Mouse (Mus musculus) cerebellum, adult 2 months (tissue): ENCODE measurements around the gene Tmem260.

Source experiments
- CTCF ChIP-seq: fragments of 200-500 bp; IDR thresholded peaks from 2 replicates; pipeline ENCODE4 v1.5.1; 2011; ENCODE audit warnings: low read depth, mild to moderate bottlenecking, control low read depth, low read length, moderate library complexity, borderline replicate concordance; ENCODE audit not compliant: insufficient read depth
- POLR2A ChIP-seq: fragments of 200-500 bp; IDR thresholded peaks from 2 replicates; pipeline ENCODE4 v1.6.1; 2011; ENCODE audit warnings: low read length, control low read depth, borderline replicate concordance; ENCODE audit not compliant: insufficient read depth

DNA sequence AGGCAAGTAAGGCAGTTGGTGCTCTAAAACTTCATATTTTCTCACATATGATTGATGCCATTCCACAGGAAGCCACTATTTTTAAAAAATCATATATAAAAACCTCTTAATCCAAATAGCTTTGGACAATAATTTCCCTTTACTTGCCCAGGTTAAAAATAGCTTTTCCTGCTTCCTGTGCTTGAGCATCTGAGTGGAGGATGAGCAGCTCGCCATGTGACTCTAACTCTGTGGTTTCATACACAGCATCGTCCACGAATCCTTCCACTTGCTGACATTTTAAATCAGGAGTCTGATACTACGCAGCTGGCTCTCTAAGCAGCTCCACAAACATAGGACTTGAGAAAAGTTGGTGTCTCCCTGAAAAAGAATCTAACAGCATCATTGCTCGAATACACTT lies 7.5 kb downstream of the Tmem260 start:
- TF ChIP-seq CTCF: no peak
- TF ChIP-seq POLR2A: no peak
